Mouse (Mus musculus): ENCODE data around the gene Tent4a. TPM values are rescaled to one million over a fixed set of nuclear protein-coding genes. Genes with fewer than 3 reads are reported as not detected.
"Not testable (repeated sequence)": the region's sequence is repeated elsewhere in the genome, so short reads cannot be mapped to it uniquely, and the experiment has no call there.

The Tent4a gene
- 4.9 to 16.1 TPM (median 9.2 TPM) in 3 replicates for total RNA-seq (2017)

DNA sequence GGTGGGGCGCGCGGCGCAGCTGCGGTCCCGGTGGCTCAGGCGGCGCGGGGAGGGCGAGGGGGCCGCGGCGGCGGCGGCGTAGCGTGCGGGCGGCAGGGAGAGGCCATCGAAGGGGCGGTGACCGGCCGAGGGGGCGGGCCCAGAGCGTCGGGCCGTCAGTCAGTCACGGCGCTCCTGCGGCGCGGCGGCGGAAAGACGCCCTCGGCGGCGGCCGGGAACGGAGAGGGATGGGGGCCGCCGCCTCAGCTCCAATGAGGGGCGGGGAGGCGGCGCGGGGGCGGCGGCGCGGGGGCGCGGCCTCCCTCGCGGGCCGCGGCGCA is at the start of gene Tent4a:
Gene Tent4a (minus strand): TSS at position 284 of the 320 bp plus-strand sequence.
- ATAC-seq (replicated peaks; ENCODE audit: insufficient number of reproducible peaks, low FRiP score, low TSS enrichment, poor library complexity, severe bottlenecking) = no peak

DNA sequence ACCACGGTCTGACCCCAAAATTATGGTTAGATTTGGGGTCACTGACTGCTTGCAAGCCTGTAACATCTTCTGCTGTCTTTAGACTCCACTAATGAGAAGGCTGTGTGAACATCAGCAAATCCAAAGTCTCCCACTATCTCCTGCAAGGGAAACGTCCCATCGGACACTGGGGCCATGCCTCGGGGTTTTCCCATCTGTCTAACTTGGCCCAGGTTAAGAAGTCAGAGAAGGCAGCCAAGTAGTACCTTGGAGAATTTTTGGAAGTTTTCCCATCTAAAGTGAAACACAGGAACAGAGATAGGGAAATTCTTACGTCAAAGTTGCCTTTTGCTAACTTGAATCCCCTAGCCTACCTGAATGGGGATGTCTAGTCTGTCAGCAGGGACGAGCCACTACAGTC is 49.2 kb upstream of the Tent4a start:
- ATAC-seq (replicated peaks; ENCODE audit: insufficient number of reproducible peaks, low FRiP score, low TSS enrichment, poor library complexity, severe bottlenecking) = no peak

DNA sequence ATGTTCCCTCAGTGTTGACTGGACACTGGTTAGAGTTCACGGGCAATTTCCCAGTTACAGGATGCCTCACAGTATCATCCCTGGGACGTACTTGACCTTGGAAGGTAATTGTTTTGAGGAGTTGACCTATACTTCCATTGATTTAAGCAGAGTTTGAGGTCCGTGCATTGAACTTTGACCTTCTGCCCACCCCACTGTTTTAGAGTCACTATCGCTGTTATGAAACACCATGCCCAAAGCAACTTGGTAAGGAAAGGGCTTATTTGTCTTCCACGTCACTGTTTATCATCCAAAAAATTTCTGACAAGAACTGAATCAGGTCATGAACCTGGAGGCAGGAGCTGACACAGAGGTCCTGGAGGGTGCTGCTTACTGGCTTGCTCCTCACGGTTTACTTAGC is 48.0 kb upstream of the Tent4a start:
- ATAC-seq (replicated peaks; ENCODE audit: insufficient number of reproducible peaks, low FRiP score, low TSS enrichment, poor library complexity, severe bottlenecking) = no peak

DNA sequence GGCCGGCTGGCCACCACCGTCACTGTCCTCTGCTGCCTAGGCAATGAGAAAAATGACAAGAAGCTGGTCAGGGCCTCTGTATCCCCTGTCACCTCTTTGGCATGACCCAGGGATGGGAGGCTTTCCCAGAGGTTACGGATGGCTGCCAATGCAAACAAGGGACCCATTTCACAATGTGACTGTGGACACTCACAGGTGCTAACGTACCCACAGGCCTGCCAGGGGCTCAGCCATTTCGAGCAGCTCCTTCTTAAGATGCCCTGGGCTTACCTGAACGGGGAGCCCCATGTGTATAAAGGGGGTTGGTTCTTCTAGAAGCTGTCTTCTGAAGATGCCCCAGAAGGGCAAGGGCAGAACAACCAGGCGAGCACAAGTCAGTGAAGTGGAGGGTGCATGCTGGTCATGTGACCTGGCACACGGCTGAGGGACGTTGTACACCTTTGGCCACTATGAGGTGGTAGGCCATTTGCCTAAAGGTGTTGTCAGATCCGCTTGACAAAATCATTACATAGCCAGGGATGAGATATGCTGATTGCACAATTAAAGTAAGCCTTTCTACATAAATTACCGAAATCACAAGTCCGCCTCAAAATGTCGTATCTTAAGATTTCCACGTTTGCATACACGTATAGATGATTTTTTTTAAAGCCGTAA is 42.9 kb upstream of the Tent4a start:
- ATAC-seq (replicated peaks; ENCODE audit: insufficient number of reproducible peaks, low FRiP score, low TSS enrichment, poor library complexity, severe bottlenecking) = no peak

DNA sequence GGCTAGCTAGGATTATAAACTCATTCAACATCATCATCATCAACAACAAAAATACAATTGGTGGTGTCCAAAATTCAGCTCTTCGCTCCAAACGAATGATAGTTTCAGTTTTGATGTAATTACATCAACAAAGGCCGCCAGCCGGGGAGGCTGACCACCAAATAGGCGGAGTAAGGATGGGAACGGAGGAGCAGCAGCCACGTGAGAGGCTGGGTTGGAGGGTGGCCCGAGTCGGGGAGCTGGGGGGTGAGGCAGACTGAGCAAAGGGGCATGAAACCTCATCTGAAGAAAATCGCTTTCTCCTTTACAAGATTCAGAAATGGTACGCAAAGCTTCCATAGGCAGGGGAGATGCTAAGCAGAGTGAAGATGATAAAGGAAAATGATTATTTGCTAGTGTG is 42.3 kb upstream of the Tent4a start:
- ATAC-seq (replicated peaks; ENCODE audit: insufficient number of reproducible peaks, low FRiP score, low TSS enrichment, poor library complexity, severe bottlenecking) = no peak

DNA sequence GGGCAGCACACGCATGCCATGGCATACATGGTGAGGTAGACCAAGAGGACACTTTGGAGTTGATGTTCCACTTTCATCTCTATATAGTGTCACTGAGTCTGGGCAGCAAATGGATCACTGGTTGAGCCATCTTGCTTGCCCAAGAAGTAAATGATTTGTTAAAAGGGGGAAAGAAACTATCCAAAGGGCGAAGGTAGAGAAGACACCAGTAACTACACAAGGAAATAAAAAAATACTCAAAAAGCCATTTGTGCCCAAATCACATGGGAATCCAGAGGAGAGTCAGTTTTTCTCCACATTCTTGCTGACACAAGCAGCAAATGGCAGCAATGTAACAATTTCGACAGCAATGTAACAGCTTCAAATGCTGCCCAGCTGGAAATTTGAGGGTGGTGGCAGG is 38.2 kb upstream of the Tent4a start:
- no peak for ATAC-seq (replicated peaks; ENCODE audit: insufficient number of reproducible peaks, low FRiP score, low TSS enrichment, poor library complexity, severe bottlenecking)

DNA sequence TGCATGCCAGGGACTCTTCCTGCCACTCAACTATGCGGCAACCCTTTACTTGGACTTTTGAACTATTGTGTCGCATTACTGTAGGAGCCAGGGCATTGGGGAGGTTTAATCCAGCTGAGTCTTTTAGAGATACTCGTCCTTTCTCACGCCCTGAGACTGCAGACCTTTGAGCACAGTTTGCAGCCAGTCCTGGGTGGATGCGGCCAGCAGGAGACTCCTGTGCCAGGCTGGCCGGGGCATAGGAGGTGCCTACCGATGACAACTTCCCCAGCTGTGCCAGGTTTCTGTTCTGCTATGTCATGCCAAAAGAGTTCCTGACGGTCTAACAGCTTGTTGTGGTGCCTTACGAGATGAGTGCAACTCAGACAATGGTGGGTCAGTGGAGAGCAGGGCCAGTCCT is 34.8 kb upstream of the Tent4a start:
- ATAC-seq (replicated peaks; ENCODE audit: insufficient number of reproducible peaks, low FRiP score, low TSS enrichment, poor library complexity, severe bottlenecking) = no peak

DNA sequence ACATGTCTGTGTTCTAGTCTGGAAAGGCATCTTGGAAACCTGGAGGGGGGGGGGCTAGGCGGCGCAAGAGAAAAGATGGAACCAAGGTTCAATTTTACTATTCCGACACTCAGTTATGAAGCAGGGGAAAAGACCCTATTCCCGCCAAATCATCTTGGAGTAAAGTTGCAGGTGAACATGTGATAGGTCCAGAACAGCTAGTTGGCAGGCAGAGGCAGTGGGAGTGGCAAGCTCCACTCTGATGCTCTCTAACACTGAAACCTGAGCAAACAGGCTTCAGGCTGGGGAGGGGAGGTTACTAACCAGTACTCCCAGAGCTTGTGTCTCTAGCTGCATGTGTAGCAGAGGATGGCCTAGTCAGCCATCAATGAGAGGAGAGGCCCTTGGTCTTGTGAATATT is 31.0 kb upstream of the Tent4a start:
- ATAC-seq (replicated peaks; ENCODE audit: insufficient number of reproducible peaks, low FRiP score, low TSS enrichment, poor library complexity, severe bottlenecking) = not testable (repeated sequence)

DNA sequence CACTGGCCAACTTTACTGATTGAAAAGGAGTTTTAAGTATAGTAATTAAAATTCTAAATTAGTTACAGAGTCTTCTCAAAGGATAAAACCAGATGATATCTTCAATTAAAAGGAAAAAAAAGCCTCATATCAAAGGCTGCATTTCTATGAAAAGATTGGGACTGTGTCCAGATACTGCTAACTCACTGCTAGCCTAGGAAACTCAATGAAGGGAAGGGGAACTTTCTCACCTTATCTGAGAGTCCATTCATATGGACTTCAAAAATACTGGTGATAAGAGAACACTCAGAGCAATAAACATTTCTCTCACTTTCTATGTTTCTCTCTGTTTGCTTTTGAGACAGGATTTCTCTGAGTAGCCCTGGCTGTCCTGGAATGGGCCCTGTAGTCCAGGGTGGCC is 30.2 kb upstream of the Tent4a start:
- no peak for ATAC-seq (replicated peaks; ENCODE audit: insufficient number of reproducible peaks, low FRiP score, low TSS enrichment, poor library complexity, severe bottlenecking)

DNA sequence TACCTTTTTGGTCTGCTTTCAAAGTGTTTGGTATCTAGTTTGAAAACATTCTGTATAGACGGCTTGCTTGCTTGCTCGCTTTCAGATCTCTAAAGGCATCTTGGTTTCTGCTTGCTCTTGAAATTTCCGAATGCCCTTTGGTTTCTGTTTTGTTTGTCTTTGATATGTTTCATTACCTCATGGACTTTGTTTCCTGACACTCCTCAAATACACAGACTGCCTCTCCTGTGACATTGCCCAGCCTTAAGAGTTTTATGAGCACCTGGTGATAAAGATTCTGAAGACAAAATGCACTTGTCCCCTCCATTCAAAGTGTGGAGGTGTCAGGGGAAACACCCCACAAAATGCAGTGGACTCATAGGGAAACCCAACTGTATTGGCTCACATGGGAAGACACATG is 29.5 kb upstream of the Tent4a start:
- ATAC-seq (replicated peaks; ENCODE audit: insufficient number of reproducible peaks, low FRiP score, low TSS enrichment, poor library complexity, severe bottlenecking) = no peak

DNA sequence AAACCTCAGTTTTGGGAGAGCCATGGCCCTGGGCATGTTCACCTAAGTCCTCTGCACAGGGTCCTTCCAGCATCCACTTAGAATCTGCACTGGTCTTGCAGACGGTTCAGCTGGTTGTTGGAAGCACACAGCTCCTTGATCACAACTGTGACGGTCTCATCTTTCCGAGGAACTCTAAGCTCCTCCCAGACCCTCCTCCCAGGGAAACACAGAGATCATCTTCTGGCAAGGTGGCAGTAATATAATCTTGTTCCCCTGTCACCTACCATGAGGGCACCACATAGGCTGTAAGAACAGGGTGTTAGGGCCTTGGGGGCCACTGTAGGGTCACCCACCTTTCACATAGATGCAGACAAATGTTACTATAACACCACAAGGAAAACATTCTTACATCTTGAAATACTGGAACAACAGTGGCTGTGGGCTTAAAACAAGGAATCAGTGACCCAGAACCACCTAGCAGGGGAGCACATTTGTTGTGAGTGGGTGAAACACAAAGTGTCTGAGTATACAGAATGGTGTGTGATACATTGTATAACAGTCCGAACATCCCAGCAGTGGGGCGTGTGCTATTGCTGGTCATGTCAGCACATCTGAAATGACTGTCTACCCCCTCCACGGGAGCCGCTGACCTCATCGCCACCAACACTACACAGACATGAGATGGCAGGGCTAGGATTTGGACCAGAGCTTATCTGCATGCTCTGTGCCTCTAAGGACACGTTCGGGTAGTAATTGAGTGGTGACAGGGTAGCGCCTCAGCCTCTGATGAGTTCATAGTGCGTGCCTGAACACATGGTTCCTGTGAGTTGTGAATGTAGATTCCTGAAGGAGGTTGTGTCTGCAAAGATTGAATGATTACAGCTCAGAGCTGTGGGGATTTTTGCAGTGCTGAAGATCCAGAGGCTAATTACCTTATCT is 28.5 kb upstream of the Tent4a start:
- no peak for ATAC-seq (replicated peaks; ENCODE audit: insufficient number of reproducible peaks, low FRiP score, low TSS enrichment, poor library complexity, severe bottlenecking)

DNA sequence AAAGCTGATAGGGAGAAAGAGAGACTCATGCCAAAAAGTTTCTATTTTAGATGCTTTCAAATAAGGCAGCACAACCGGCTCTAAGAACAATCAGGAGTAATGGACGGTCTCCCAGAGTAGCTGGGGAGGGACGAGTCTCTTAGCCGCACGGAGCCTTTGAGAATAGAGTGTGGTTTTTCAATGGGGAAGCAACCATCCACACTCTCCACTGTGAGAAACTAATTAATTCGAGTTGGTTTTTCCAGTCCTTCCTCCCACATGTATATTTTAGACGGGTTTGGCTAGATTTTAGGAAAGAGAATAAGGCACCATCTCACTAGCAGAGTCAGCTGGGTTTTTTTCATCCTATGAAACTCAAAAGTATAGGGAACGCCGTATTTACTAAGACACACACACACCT is 27.6 kb upstream of the Tent4a start:
- no peak for ATAC-seq (replicated peaks; ENCODE audit: insufficient number of reproducible peaks, low FRiP score, low TSS enrichment, poor library complexity, severe bottlenecking)

DNA sequence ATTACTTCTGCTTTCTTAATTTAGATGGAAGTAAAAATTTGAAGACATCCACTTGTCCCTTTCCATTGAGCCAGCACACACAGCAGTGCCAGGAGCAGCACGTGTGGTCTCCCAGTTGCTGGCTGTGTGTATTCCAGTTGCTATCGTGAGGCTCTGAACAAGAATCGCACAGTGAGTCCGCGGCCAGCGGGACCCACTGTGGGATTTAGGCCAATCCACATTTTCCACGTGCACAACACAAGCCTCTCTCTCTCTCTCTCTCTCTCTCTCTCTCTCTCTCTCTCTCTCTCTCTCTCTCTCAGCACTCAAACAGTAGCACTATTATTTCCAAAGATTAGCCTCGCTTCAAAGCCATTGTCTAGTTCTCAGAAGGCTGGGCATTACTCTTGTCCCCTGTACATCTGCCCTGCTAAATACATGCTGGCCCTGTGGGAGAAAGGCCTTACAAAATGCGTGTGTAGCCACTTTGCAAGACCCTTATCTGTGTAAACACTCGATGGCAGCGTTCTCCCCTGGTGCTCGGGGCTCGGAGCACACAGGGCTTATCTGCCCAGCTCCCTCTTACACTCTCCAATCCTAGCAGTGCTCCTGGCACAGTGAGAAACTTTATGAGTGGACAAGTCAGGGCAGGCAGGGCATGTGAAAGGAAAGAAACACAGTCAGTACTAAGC is 25.0 kb upstream of the Tent4a start:
- ATAC-seq (replicated peaks; ENCODE audit: insufficient number of reproducible peaks, low FRiP score, low TSS enrichment, poor library complexity, severe bottlenecking) = no peak

DNA sequence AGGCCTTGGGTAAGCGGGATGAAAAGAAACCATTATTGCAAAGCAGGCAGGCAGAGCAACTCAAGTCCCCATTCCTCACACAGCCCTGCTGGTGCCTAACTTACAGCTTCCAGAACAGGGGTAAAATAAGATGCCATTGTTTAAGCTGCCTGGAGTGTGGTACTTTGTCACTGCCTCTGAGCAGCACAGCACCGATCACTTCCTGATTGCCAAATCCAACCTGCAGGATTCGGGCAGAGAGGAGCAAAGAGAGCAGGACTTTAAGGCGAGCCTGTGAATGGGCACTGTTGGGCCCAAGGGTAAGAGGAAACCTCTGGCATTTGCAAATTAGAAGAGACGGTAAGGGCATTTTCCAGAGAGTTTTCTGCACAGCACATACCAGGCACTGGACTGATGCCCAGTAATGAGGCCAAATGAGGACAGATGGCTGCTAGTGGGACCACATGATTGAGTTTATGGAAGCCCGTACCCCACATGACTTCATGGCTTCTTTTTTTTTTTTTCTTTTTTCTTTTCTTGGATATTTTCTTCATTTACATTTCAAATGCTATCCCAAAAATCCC is 23.8 kb upstream of the Tent4a start:
- no peak for ATAC-seq (replicated peaks; ENCODE audit: insufficient number of reproducible peaks, low FRiP score, low TSS enrichment, poor library complexity, severe bottlenecking)

DNA sequence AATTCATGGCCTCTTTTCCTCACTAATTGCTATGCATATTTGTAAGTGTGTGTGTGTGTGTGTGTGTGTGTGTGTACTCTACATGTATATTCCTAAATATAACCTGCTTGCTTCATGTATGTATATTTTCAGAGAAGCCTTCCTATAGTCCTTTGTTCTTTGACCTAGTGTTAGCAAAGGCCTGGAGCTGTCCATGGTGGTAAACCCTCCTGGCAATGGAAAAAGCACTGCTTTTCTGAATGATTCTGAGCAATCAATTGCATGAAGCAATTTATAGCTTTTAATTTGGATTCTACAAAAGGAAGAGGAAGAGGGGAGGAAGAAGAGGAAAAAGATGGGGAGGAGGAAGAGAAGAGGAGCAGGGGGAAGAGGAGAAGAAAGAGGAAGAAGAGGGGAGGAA is 22.3 kb upstream of the Tent4a start:
- no peak for ATAC-seq (replicated peaks; ENCODE audit: insufficient number of reproducible peaks, low FRiP score, low TSS enrichment, poor library complexity, severe bottlenecking)

DNA sequence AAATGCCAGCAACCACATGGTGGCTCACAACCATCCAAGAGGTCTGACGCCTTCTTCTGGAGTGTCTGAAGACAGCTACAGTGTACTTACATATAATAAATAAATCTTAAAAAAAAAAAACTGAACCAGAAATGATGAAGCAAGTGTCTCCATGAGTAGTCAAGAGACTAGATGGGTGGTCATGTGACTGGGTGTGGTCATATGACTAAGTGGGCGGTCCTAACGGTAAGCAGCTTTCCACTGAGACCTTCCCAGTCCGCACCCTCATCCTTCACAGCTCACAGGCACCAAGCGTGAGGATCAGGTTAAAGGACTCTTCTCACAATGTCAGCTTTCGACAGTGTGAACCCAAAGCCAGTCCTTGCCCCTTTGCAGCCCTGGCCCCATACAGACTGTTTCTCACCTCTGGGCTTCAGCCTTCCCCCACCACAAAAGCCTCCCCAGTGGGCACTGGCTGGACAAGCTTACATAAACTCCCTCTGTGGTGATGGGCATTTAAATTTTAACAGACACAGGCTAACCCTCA is 21.6 kb upstream of the Tent4a start:
- ATAC-seq (replicated peaks; ENCODE audit: insufficient number of reproducible peaks, low FRiP score, low TSS enrichment, poor library complexity, severe bottlenecking) = no peak

DNA sequence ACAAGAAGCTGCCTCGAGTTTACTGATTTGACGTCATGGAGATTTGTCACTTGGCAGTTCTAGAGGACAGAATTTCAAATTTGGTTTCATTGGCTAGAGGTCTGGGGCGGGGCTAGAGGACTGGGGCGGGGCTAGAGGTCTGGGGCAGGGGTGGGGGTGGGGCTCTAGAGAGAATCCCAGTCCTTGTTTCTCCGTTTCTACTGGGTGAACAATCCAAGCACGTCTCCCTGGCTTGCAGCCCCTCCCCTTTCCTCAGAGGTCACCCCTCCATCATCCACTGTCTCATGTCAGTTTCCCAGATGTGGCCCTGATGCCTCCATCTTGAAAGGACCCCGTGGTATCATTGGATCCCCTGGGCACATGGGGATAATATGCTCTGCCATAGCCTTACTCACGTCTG is 20.6 kb upstream of the Tent4a start:
- ATAC-seq (replicated peaks; ENCODE audit: insufficient number of reproducible peaks, low FRiP score, low TSS enrichment, poor library complexity, severe bottlenecking) = no peak

DNA sequence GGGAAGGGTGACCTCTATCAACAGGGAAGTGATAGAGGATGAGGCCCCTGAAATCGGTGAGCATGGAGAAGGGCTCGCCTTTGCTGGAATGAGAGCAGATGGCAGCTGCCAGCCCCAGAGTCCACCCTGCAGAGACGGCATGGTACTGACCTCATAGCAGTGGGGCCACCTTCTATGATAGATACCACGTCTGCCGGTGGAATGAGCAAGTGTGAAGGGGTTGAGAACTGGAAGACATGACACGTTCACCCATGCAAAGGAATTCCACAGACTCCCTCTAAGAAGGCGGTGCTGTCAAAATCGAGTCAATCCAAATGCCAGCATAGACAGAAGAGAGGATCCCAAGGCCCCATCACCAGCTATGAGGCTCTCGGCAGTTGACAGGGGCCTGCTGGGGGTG is 19.8 kb upstream of the Tent4a start:
- ATAC-seq (replicated peaks; ENCODE audit: insufficient number of reproducible peaks, low FRiP score, low TSS enrichment, poor library complexity, severe bottlenecking) = no peak

DNA sequence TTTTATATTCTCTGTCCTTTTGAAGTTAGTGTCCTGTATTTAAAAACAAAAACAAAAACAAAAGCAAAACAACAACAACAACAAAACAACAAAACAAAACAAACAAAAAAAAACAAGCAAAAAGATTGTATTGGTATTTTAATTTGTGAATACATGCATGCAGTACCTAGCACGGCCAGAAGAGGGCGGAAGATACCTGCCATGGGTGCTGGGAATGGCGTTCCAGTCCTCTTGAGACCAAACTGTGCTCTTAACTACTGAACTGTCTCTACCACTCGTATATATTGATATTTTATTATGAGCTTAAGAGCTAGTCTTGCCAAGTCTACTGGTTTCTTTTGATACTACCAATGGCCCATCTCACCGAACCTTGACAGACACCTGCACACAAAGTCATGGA is 18.6 kb upstream of the Tent4a start:
- ATAC-seq (replicated peaks; ENCODE audit: insufficient number of reproducible peaks, low FRiP score, low TSS enrichment, poor library complexity, severe bottlenecking) = no peak; the same call in 1 of the 2 replicates
